Mouse (Mus musculus): Measurements from ENCODE around the gene Ackr1. TPM values are rescaled to one million over a fixed set of nuclear protein-coding genes. Genes with fewer than 3 reads are reported as not detected.

Ackr1 gene
- polyA plus RNA-seq, 1 experiment = 11.1 TPM

DNA sequence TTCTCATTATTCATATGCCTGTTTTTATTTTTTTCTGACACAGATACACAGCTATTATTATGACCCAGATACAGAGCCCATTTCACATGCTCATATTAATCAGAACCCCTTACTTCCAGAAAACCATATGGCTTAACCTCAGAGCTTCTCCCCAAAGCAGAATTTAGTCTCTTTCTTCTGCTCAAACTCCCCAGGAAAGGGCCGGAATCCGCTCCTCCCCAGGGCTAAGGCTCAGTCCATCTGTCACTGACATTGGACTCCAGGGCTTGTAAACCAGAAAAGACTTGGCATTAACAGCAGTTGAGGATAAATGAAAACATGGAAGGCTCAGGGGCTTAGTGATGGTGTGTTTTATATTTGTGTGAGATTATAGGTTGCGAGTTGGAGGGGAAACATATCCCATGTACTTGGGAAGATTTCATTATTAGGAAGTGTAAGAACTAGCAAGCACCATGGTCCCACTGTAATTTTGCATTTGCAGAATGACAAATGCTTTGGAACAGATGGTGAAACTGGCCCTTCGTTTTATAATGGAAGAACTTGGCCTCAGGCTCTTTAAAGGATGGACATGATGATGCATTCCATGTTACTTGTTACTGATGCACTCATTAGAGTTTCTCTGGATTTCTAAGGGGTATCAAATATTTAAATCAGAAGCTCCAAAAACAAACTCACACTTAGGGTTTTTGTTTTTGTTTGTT, 26.2 kb upstream of the Ackr1 start:
- Histone ChIP-seq H3K27ac (ENCODE audit: insufficient read depth, low read depth, low read length) (no peak overlapping the region), H3K36me3 (ENCODE audit: control insufficient read depth, insufficient read depth, low read length) (no peaks in the 10 kb centered on the region), H3K4me3 (ENCODE audit: low read depth, low read length) (no peak overlapping the region), H3K27me3 (ENCODE audit: control insufficient read depth, insufficient read depth, low read length) (no peaks in the 10 kb centered on the region), H3K4me1 (ENCODE audit: control insufficient read depth, insufficient read depth, insufficient read length, low read length) (no peaks in the 10 kb centered on the region)
- no peak for TF ChIP-seq CTCF (IDR thresholded peaks at IDR 0.05; ENCODE audit: extremely low read depth, insufficient read length, insufficient replicate concordance, low read depth, low read length)
- no peak for TF ChIP-seq POLR2A (IDR thresholded peaks at IDR 0.05; ENCODE audit: low read depth, low read length)
- WGBS = 77% methylated on average over 4 of the region's 4 CpGs

DNA sequence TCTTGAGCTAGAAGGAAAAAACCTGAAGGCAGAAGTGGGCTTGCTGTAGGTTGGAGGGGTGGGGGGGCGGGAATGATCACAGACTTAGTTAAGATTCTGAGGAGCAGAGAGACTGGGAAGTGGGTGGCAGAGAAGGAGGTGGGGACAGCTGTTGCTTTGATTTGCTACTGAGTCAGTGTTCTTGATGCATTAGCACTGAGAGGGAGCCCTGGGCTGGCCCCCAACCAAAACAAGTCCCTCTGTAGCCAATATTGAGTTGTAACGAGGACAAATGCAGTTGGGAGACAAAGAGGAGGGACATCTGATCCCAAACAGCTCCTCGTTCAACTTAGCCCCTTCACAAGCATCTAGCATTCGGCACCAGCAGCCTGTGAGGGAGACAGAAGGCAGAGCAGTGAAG, 24.2 kb upstream of the Ackr1 start:
- Histone ChIP-seq H3K27ac (ENCODE audit: insufficient read depth, low read depth, low read length) (no peak overlapping the region), H3K36me3 (ENCODE audit: control insufficient read depth, insufficient read depth, low read length) (no peaks in the 10 kb centered on the region), H3K4me3 (ENCODE audit: low read depth, low read length) (no peak overlapping the region), H3K4me1 (ENCODE audit: control insufficient read depth, insufficient read depth, insufficient read length, low read length) (no peaks in the 10 kb centered on the region), H3K27me3 (ENCODE audit: control insufficient read depth, insufficient read depth, low read length) (no peaks in the 10 kb centered on the region)
- WGBS = 55% methylated on average over 4 of the region's 4 CpGs
- TF ChIP-seq CTCF (IDR thresholded peaks at IDR 0.05; ENCODE audit: extremely low read depth, insufficient read length, insufficient replicate concordance, low read depth, low read length) = no peak
- no peak for TF ChIP-seq POLR2A (IDR thresholded peaks at IDR 0.05; ENCODE audit: low read depth, low read length)

DNA sequence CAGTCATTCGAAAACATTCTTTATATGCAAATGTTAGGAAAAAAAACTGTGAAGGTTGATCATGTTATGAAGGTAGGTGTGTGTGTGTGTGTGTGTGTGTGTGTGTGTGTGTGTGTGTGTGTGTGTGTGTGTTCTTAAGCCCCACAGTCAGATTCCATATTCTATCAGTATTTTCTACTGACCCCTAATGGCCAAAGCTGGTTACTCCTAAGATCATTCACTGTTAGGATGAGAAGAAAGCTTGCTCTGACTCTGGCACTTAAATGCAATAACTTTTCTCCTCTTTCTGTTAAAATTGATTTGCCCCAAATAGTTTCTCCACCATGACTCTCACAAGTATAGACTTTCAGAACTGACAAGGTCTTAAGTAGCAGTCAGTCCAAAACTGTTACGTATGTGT, 23.1 kb upstream of the Ackr1 start:
- Histone ChIP-seq H3K4me3 (ENCODE audit: low read depth, low read length) (no peak overlapping the region), H3K27ac (ENCODE audit: insufficient read depth, low read depth, low read length) (no peak overlapping the region), H3K36me3 (ENCODE audit: control insufficient read depth, insufficient read depth, low read length) (no peaks in the 10 kb centered on the region), H3K4me1 (ENCODE audit: control insufficient read depth, insufficient read depth, insufficient read length, low read length) (no peaks in the 10 kb centered on the region), H3K27me3 (ENCODE audit: control insufficient read depth, insufficient read depth, low read length) (no peaks in the 10 kb centered on the region)
- 84% methylated on average over 2 of the region's 2 CpGs for WGBS
- TF ChIP-seq CTCF (IDR thresholded peaks at IDR 0.05; ENCODE audit: extremely low read depth, insufficient read length, insufficient replicate concordance, low read depth, low read length) = no peak
- no peak for TF ChIP-seq POLR2A (IDR thresholded peaks at IDR 0.05; ENCODE audit: low read depth, low read length)

DNA sequence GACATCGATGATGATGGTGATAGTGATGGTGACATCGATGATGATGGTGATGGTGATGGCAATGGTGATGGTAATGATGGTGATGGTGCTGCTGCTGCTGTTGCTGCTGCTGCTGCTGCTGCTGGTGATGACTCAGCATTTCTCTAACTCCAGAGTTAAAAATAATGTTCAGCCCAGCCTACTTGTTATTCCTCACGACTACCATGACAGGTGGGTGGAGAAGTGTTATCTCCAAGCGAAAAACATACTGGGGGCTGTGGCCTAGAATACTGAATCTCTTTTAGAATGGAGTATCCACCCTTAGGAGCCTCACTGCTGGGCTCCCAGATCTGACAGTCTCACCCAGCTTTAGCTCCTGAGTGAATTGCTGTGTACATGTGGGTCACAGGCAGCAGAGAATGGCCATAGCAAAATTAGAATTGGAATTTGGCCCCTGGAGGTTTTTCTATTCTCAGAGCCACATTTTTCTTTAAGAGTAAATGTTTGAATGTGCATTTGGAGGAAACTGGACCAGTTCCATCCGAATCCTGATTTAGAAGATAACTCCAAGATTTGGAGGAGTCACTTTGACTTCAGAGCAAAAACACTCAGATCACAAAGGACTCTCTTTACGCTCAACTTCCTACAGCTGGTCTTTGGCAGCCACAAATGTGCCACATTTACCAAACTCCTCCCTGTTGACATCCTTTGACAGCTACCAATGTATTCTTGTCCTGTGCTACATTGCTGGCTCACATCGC, 21.7 kb upstream of the Ackr1 start:
- no peaks in the 10 kb centered on the region for H3K36me3 ChIP-seq (ENCODE audit: control insufficient read depth, insufficient read depth, low read length)
- H3K27me3 ChIP-seq (ENCODE audit: control insufficient read depth, insufficient read depth, low read length) = no peaks in the 10 kb centered on the region
- 67% methylated on average over 7 of the region's 7 CpGs for WGBS
- H3K4me1 ChIP-seq (ENCODE audit: control insufficient read depth, insufficient read depth, insufficient read length, low read length) = no peaks in the 10 kb centered on the region
- no peak overlapping the region for H3K27ac ChIP-seq (ENCODE audit: insufficient read depth, low read depth, low read length)
- no peak overlapping the region for H3K4me3 ChIP-seq (ENCODE audit: low read depth, low read length)
- TF ChIP-seq CTCF (IDR thresholded peaks at IDR 0.05; ENCODE audit: extremely low read depth, insufficient read length, insufficient replicate concordance, low read depth, low read length) (no peak), POLR2A (IDR thresholded peaks at IDR 0.05; ENCODE audit: low read depth, low read length) (no peak)

DNA sequence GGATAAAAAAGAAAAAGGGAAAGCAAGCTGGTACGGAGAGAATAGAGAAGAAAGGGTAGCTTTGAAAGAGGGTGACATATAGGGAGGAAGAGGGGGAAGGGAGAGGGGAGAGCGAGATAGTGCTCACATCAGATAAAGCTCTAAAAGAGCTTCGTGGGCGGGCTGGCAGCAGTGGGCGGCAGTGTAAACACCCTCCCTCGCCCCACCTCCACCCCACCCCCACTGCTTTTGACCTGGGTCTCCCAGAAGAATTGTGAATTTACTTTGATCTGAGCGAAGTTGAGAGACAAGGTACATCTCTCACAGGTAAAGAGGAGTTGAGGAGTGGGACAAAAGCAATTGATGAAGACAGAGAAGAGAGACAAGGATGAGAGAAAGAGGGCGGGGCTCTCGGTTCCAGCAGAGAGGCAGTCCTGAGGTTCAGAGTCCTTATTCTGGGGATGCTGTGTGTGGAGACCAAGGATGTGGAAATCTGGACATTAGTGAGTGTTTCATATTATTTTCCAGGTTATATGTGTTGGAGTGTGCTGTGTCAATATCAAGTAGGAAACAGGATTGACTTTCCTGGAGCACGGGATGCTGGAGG, 16.9 kb upstream of the Ackr1 start, which contains the start of gene Aim2:
Gene Aim2, plus strand, starts transcription at position 508 of the 586 bp plus-strand sequence.
- Histone ChIP-seq H3K27ac (ENCODE audit: insufficient read depth, low read depth, low read length) (no peak within 1 kb of the TSS), H3K4me1 (ENCODE audit: control insufficient read depth, insufficient read depth, insufficient read length, low read length) (no peaks in the 10 kb centered on the region), H3K4me3 (ENCODE audit: low read depth, low read length) (no peak within 1 kb of the TSS), H3K36me3 (ENCODE audit: control insufficient read depth, insufficient read depth, low read length) (no peaks in the 10 kb centered on the region), H3K27me3 (ENCODE audit: control insufficient read depth, insufficient read depth, low read length) (no peaks in the 10 kb centered on the region)
- TF ChIP-seq POLR2A (IDR thresholded peaks at IDR 0.05; ENCODE audit: low read depth, low read length) (no peak), CTCF (IDR thresholded peaks at IDR 0.05; ENCODE audit: extremely low read depth, insufficient read length, insufficient replicate concordance, low read depth, low read length) (no peak)
- whole genome bisulfite sequencing = 10% methylated on average over 10 of the region's 10 CpGs

DNA sequence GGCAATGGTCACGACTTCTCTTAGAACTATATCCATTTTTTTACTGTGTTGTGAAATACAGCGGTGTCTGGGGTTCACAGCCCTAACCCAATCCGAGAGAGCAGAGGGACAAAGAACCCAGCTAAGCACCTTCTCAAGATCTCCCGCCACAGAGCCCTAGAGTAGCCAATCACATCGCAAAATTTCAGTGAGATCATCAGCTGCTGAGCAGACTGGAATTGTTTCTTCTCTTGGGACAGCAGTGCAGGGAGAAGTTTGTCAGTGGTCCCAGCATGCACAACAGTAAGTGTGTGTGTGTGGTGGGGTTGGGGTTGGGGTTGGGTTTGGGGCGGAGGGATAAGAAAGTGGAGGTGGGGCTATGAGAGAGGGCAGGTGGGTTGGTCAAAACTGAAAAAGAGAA, 16.4 kb upstream of the Ackr1 start:
- 4% methylated on average over 6 of the region's 6 CpGs for WGBS
- Histone ChIP-seq H3K4me3 (ENCODE audit: low read depth, low read length) (no peak overlapping the region), H3K27ac (ENCODE audit: insufficient read depth, low read depth, low read length) (no peak overlapping the region), H3K4me1 (ENCODE audit: control insufficient read depth, insufficient read depth, insufficient read length, low read length) (no peaks in the 10 kb centered on the region), H3K27me3 (ENCODE audit: control insufficient read depth, insufficient read depth, low read length) (no peaks in the 10 kb centered on the region), H3K36me3 (ENCODE audit: control insufficient read depth, insufficient read depth, low read length) (no peaks in the 10 kb centered on the region)
- TF ChIP-seq CTCF (IDR thresholded peaks at IDR 0.05; ENCODE audit: extremely low read depth, insufficient read length, insufficient replicate concordance, low read depth, low read length) = no peak
- no peak for TF ChIP-seq POLR2A (IDR thresholded peaks at IDR 0.05; ENCODE audit: low read depth, low read length)

DNA sequence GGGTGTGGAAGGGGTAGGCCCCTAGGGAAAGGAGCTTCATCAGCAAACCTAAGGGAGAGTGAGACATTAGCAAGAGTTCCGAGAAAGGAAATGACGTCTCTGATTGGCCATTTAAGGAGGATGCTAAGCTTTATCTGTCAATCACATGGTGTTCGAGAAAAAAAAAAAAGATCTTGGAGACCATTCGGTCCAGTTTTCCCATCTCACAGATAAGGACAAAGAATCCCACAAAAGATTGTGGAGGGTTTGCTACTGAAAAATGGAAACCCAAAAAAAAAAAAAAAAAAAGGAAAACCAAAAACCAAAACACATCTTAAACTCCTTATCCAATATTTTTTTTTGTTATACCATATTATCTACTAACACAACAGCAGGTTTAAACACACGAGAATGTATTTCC, 15.6 kb upstream of the Ackr1 start:
- Histone ChIP-seq H3K4me3 (ENCODE audit: low read depth, low read length) (no peak overlapping the region), H3K36me3 (ENCODE audit: control insufficient read depth, insufficient read depth, low read length) (no peaks in the 10 kb centered on the region), H3K27ac (ENCODE audit: insufficient read depth, low read depth, low read length) (no peak overlapping the region), H3K27me3 (ENCODE audit: control insufficient read depth, insufficient read depth, low read length) (no peaks in the 10 kb centered on the region), H3K4me1 (ENCODE audit: control insufficient read depth, insufficient read depth, insufficient read length, low read length) (no peaks in the 10 kb centered on the region)
- no peak for TF ChIP-seq CTCF (IDR thresholded peaks at IDR 0.05; ENCODE audit: extremely low read depth, insufficient read length, insufficient replicate concordance, low read depth, low read length)
- TF ChIP-seq POLR2A (IDR thresholded peaks at IDR 0.05; ENCODE audit: low read depth, low read length) = no peak
- 69% methylated on average over 5 of the region's 5 CpGs for WGBS
